Mouse (Mus musculus) cortical plate, adult 2 months (tissue): ENCODE data around the gene Tcf7. TPM values are rescaled to one million over a fixed set of nuclear protein-coding genes. Genes with fewer than 3 reads are reported as not detected.
A peak's percentile ranks its signal among the peaks of the same experiment; 100 is the strongest.

Source experiments
- H3K27ac ChIP-seq: fragments of 200-500 bp; 2 replicates; pipeline ENCODE4 v1.5.1; 2012; ENCODE audit warnings: low read length, control low read depth, inconsistent platforms; ENCODE audit not compliant: insufficient read depth
- H3K4me1 ChIP-seq: fragments of 200-500 bp; 2 replicates; pipeline ENCODE4 v1.6.1; 2011; ENCODE audit warnings: low read length; ENCODE audit not compliant: control insufficient read depth, insufficient read depth
- H3K4me3 ChIP-seq: fragments of 200-500 bp; 2 replicates; pipeline ENCODE4 v1.5.1; 2011; ENCODE audit warnings: mild to moderate bottlenecking, low read length, control low read depth; ENCODE audit not compliant: insufficient read depth
- CTCF ChIP-seq: fragments of 200-500 bp; IDR thresholded peaks from 2 replicates; pipeline ENCODE4 v1.5.1; 2011; ENCODE audit warnings: mild to moderate bottlenecking, control low read depth, low read length; ENCODE audit not compliant: insufficient read depth; ENCODE audit errors: extremely low read depth
- POLR2A ChIP-seq: fragments of 200-500 bp; IDR thresholded peaks from 2 replicates; pipeline ENCODE4 v1.6.1; 2011; ENCODE audit warnings: mild to moderate bottlenecking, low read length, control low read depth; ENCODE audit not compliant: insufficient read depth; ENCODE audit errors: extremely low read depth
- polyA plus RNA-seq: library from polyadenylated mRNA; depleted of rRNA; stranded (reverse); fragments of >200 nt; gene quantifications from 2 replicates; pipeline ENCODE4 v1.2.3, GENCODE M21; 2012

Tcf7 gene
- polyA plus RNA-seq, 1 experiment: 6.1 TPM

DNA sequence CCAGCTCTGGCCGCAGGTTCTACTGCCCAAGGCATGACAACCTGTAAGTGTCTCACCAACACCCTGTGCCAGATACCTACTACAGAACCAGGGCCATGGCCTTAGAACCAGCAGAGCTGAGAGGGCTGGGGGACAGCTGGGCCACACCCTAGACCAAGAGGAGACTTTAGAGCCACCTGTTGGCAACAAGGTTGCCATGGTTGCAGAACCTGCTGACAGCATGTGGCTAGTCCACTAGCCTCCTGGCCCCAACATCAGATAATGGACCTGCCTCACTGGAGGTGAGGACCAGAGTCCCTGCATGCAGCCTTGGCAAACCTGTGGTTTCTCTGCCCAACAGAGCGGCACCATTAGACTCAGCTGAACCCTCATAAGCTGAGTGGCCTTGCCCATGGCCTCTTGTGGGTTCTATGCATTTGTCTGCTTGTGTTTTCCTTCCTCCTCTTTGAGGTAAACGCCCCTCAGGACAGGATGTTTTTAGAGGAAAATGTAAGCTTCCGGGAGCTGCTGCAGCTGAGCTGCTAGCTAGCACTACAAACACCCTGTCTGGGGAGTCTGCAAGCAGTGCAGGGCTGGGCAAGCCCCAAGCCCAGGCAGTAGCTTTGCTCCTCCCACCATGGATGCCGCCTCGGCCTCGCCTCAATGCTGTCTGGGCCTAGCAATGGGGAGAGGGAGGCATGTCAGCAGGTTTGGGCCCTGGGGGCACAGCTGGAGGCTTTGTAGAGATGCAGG is 14.5 kb downstream of the Tcf7 start:
- no peak overlapping the region for H3K27ac ChIP-seq
- no peaks in the 10 kb centered on the region for H3K4me1 ChIP-seq
- TF ChIP-seq CTCF (no peak), POLR2A (no peak)
- H3K4me3 ChIP-seq: no peak overlapping the region

DNA sequence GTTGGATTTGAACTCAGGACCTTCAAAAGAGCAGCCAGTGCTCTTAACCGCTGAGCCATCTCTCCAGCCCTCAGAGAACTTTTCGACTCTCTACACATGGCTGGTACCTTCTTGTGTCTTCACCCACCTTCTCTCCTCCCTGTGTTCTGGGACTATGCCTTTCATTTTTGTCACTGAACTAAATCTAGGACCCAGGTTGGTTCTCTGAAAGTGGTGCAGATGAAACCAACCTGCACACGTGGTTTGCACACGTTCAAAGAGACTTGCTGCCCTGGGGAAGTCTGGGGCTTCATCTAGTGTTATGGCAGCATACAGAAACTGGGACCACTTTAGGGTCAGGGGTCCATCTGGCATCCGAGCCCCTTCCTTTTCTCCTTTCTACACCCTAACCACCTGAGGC is 15.5 kb downstream of the Tcf7 start:
- Histone ChIP-seq H3K4me1 (no peaks in the 10 kb centered on the region), H3K27ac (no peak overlapping the region), H3K4me3 (no peak overlapping the region)
- TF ChIP-seq CTCF (no peak), POLR2A (no peak)

DNA sequence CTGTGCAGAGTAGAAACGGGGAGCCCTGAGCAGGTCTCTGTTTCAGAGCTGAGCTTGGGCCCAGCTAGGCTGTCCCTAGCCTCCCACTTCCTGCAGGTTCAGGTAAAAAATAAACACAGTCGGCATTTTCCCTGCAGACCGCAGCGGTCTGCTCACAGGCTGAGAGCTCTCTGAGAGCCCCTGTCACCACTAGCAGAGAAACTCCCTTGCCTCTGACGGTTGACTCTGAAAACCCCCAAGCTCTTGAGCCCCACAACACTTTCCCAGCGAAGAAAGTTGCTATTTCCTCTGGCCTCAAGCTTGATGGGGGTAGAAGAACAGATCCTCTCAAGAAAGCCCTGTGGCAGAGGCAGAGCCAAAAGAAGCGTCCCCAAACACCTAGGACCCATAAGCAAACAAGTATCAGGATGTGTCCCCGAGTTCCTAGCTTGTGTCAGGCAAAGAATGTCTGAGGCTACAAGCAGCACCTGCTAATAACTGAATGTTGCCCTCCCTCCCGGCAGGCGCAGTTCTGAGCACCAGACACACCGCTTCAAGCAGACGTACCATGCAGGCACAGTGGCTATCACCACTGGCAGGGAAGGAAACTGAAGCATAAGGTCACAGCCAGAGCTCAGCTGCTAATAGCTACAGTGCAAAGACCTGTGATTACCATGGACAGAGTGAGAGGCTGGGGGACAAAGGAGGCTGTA is 17.1 kb downstream of the Tcf7 start:
- no peak overlapping the region for H3K27ac ChIP-seq
- H3K4me1 ChIP-seq: no peaks in the 10 kb centered on the region
- TF ChIP-seq CTCF (no peak), POLR2A (no peak)
- no peak overlapping the region for H3K4me3 ChIP-seq

DNA sequence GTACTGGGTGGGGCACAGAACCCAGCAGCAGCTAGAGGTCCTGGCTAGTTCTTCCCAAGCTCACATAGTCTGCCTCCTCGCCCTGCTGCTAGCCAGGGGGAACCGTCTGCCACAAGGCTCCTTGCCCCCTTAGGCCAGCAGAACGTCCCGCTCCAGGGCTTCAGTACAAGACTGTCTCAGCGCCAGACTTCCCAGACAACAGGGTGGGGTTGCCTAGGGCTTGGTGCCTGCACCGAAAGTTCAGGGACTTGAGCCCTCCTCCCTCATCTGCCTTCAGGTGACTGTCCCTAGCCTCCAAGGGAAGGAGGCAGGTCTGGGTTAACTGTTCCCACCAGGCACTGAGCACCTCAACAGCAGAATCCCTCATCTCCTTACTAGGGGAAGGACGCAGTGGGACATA is 17.9 kb downstream of the Tcf7 start:
- Histone ChIP-seq H3K4me1 (no peaks in the 10 kb centered on the region), H3K4me3 (no peak overlapping the region), H3K27ac (no peak overlapping the region)
- TF ChIP-seq CTCF (no peak), POLR2A (no peak)

DNA sequence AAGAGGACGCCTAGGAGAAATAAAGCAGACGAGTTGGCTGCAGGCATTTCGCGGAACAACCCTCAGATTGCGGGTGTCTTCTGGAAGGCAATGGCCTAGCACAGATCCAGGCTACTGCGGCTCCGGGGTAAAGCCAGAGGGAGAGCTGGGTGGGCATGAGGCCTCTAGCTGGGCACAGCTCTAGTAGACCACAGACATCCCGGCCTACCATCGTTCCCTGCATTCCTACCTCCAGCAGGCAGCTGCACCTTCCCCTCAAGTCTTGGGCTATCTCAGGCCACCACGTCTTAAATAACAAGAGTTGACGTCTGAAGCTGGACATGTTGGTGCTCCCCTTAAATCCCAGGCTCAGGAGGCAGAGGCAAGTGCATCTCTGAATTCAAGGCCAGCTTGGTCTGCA is 20.5 kb downstream of the Tcf7 start:
- H3K4me1 ChIP-seq: no peaks in the 10 kb centered on the region
- H3K27ac ChIP-seq: no peak overlapping the region
- no peak for TF ChIP-seq POLR2A
- TF ChIP-seq CTCF: no peak
- H3K4me3 ChIP-seq: no peak overlapping the region

DNA sequence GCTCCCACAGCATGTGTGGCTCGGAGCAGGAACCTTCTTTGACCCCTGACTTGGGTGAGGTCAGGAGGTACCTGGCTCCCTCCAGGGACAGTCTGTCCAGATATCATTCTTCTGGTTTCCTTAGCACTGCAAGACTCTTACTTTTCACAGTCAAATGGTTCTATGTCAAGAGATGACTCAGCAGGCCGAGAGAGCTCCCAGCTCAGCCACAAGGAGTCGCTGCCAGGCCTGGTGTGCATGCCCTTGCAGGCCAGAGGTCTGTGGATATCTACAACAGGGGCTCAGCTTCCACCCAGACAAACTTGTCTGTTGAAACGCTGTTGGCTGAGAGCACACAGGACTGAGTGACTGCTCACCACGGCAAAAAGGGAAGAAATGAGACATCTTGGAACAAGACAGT is 20.9 kb downstream of the Tcf7 start:
- TF ChIP-seq POLR2A (no peak), CTCF (peak; percentile 44)
- Histone ChIP-seq H3K4me3 (no peak overlapping the region), H3K27ac (no peak overlapping the region), H3K4me1 (no peaks in the 10 kb centered on the region)

DNA sequence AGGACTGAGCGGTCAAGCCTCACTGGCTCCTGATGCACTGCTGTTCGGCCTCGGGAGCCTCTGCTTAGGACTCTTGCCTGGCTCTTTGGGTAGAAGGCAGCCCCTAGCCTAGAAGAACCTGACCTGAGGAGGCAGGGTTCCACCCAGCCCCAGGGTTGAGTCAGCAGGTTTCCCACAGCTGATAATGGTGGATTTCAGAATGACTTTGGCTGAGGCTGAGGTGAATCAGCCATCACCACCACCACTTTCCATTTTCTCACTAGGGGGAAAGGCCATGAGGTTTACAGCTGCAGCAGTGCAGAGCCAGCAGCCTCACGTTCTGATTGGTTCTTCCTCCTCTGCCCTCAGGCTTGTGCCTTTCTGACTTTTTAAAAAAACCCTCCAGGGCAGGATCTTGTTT is 21.9 kb downstream of the Tcf7 start:
- no peak overlapping the region for H3K4me3 ChIP-seq
- TF ChIP-seq POLR2A: no peak
- no peak for TF ChIP-seq CTCF
- H3K4me1 ChIP-seq: no peaks in the 10 kb centered on the region

DNA sequence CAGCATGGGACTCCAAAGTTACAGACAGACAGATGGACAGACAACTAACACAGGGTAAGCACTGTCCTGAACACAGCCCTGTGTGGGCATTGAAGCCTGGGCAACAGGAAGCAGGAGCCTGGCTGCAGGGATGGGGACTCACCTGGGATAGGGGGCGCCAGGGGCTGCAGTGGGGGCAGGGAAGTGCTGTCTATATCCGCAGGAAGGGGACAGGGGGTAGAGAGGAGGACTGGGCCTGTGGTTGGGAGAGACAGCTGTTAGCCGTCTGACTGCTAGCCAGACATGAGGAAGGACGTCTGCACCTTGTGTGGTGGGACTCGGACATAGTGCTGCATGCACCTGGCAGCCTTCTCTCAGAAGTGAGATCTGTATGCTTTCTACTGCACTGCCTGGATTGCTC is 24.1 kb downstream of the Tcf7 start:
- Histone ChIP-seq H3K4me3 (no peak overlapping the region), H3K4me1 (no peaks in the 10 kb centered on the region; the same call in 1 of the 2 replicates), H3K27ac (no peak overlapping the region)
- no peak for TF ChIP-seq POLR2A
- TF ChIP-seq CTCF: no peak

More for the DNA sequence above, 21.9 kb downstream of the Tcf7 start:
- H3K27ac ChIP-seq: no peak overlapping the region

DNA sequence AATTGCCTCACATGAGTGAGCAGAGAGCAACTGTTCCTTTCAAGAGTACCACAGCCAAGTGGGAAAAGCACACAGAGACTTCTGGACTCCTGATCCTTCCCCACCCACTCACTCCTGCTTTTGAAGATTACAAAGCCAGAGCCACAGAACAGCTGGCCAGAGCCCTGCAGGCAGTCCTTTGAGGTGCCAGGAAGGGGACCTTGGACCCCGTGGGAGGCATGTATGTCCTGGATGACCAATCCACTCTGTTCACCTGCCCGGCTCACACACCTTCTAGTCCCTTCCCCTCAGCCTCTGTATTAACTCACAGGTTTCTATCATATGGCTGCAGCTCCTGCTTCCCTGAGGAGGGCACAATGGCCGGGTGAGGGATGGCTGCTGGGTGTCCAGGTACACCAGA is 25.4 kb downstream of the Tcf7 start:
- Histone ChIP-seq H3K4me1 (no peaks in the 10 kb centered on the region; the same call in 1 of the 2 replicates), H3K27ac (no peak overlapping the region), H3K4me3 (no peak overlapping the region)
- TF ChIP-seq CTCF (no peak), POLR2A (no peak)

DNA sequence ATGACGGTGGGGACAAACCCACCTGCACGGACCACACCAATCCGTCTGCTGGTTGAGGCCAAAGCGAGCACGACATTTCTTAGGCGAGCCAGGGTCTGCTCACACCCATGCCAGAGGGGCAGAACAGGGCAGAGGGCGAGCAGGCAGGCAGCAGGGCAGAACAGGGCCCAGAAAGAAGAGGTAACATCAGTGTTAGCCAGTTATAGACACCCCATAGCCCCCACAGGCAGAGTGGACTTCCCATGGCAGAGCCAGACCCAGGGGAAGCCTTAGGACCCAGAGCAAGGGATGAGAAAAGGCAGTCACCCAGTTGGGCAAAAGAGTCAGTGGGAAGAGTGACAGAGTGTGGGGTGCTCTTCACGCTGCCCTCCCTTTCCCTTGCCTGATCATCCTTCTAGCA is 27.7 kb downstream of the Tcf7 start:
- Histone ChIP-seq H3K27ac (no peak overlapping the region), H3K4me3 (no peak overlapping the region), H3K4me1 (no peaks in the 10 kb centered on the region; the same call in 1 of the 2 replicates)
- TF ChIP-seq CTCF (no peak), POLR2A (no peak)
